Mouse (Mus musculus): ENCODE data around the gene Klhl10.
A peak's percentile ranks its signal among the peaks of the same experiment; 100 is the strongest.

The Klhl10 gene

GRCm38 (mm10) chr11:100465229-100465792 lies 23.6 kb downstream of the Klhl10 start:
- DNase-seq (ENCODE audit: low read depth), result peak; percentile 43

- no peak for DNase-seq (ENCODE audit: low read depth)
These were observed 24.1 kb downstream of the Klhl10 start for GRCm38 (mm10) chr11:100465833-100466232.

- no peak for DNase-seq (ENCODE audit: low read depth)
These were observed 29.9 kb downstream of the Klhl10 start for GRCm38 (mm10) chr11:100471352-100472196.

- DNase-seq (ENCODE audit: low read depth), result peak; percentile 91
These were observed 30.6 kb downstream of the Klhl10 start, which contains the start of gene Klhl11 for GRCm38 (mm10) chr11:100472197-100472934. Gene Klhl11, minus strand, starts transcription at chr11:100472741.

- no peak for DNase-seq (ENCODE audit: low read depth)
These were observed 31.2 kb downstream of the Klhl10 start for GRCm38 (mm10) chr11:100472935-100473295.

GRCm38 (mm10) chr11:100476281-100476680 lies 34.6 kb downstream of the Klhl10 start:
- DNase-seq (ENCODE audit: low read depth), result no peak

GRCm38 (mm10) chr11:100479152-100479551 lies 37.4 kb downstream of the Klhl10 start:
- DNase-seq (ENCODE audit: low read depth), result no peak

GRCm38 (mm10) chr11:100484461-100484860 lies 42.7 kb downstream of the Klhl10 start:
- no peak for DNase-seq (ENCODE audit: low read depth)

- DNase-seq (ENCODE audit: low read depth), result peak; percentile 73
These were observed 44.3 kb downstream of the Klhl10 start for GRCm38 (mm10) chr11:100485801-100486538.

- DNase-seq (ENCODE audit: low read depth), result peak; percentile 45
These were observed 49.2 kb downstream of the Klhl10 start for GRCm38 (mm10) chr11:100490951-100491350.

GRCm38 (mm10) chr11:100493771-100494170 lies 52.1 kb downstream of the Klhl10 start:
- no peak for DNase-seq (ENCODE audit: low read depth)

GRCm38 (mm10) chr11:100500241-100500640 lies 58.5 kb downstream of the Klhl10 start:
- no peak for DNase-seq (ENCODE audit: low read depth)

- DNase-seq (ENCODE audit: low read depth), result no peak
These were observed 58.9 kb downstream of the Klhl10 start for GRCm38 (mm10) chr11:100500651-100501050.

- no peak for DNase-seq (ENCODE audit: low read depth)
These were observed 59.6 kb downstream of the Klhl10 start for GRCm38 (mm10) chr11:100501321-100501720.

GRCm38 (mm10) chr11:100504990-100505660 lies 63.4 kb downstream of the Klhl10 start:
- no peak for DNase-seq (ENCODE audit: low read depth)

GRCm38 (mm10) chr11:100505997-100506396 lies 64.3 kb downstream of the Klhl10 start:
- no peak for DNase-seq (ENCODE audit: low read depth)

Data from 416B (cell line).